Mouse (Mus musculus): ENCODE data around the gene Srgn.

Srgn gene

GRCm38 (mm10) chr10:62527351-62527750, at the start of gene Srgn:
TSS of gene Srgn (minus strand) at chr10:62527451.
- no peak for DNase-seq (ENCODE audit: low spot score)

- DNase-seq (ENCODE audit: low spot score), result no peak
Measured at GRCm38 (mm10) chr10:62575001-62575400, 47.8 kb upstream of the Srgn start.

- no peak for DNase-seq (ENCODE audit: low spot score)
Measured at GRCm38 (mm10) chr10:62570126-62570871, 43.0 kb upstream of the Srgn start.

GRCm38 (mm10) chr10:62568861-62569260, 41.6 kb upstream of the Srgn start:
- no peak for DNase-seq (ENCODE audit: low spot score)

- DNase-seq (ENCODE audit: low spot score), result no peak
Measured at GRCm38 (mm10) chr10:62557736-62558135, 30.5 kb upstream of the Srgn start.

GRCm38 (mm10) chr10:62556558-62556901, 29.3 kb upstream of the Srgn start:
- DNase-seq (ENCODE audit: low spot score), result no peak

GRCm38 (mm10) chr10:62555705-62556557, 28.7 kb upstream of the Srgn start:
- no peak for DNase-seq (ENCODE audit: low spot score)

- DNase-seq (ENCODE audit: low spot score), result no peak
Measured at GRCm38 (mm10) chr10:62553611-62554091, 26.4 kb upstream of the Srgn start.

GRCm38 (mm10) chr10:62550787-62551300, 23.6 kb upstream of the Srgn start:
- DNase-seq (ENCODE audit: low spot score), result no peak

- DNase-seq (ENCODE audit: low spot score), result peak; percentile 71
Measured at GRCm38 (mm10) chr10:62549523-62550166, 22.4 kb upstream of the Srgn start.

- no peak for DNase-seq (ENCODE audit: low spot score)
Measured at GRCm38 (mm10) chr10:62546441-62546840, 19.2 kb upstream of the Srgn start.

- DNase-seq (ENCODE audit: low spot score), result no peak
Measured at GRCm38 (mm10) chr10:62545759-62546158, 18.5 kb upstream of the Srgn start.

- no peak for DNase-seq (ENCODE audit: low spot score)
Measured at GRCm38 (mm10) chr10:62544316-62544715, 17.1 kb upstream of the Srgn start.

- no peak for DNase-seq (ENCODE audit: low spot score)
Measured at GRCm38 (mm10) chr10:62543399-62543808, 16.2 kb upstream of the Srgn start.

GRCm38 (mm10) chr10:62542928-62543327, 15.7 kb upstream of the Srgn start:
- DNase-seq (ENCODE audit: low spot score), result no peak

- DNase-seq (ENCODE audit: low spot score), result no peak
Measured at GRCm38 (mm10) chr10:62542507-62542906, 15.3 kb upstream of the Srgn start.

- no peak for DNase-seq (ENCODE audit: low spot score)
Measured at GRCm38 (mm10) chr10:62541499-62541898, 14.2 kb upstream of the Srgn start.

GRCm38 (mm10) chr10:62540800-62541199, 13.5 kb upstream of the Srgn start:
- no peak for DNase-seq (ENCODE audit: low spot score)

- DNase-seq (ENCODE audit: low spot score), result no peak
Measured at GRCm38 (mm10) chr10:62534509-62534908, 7.3 kb upstream of the Srgn start.

- DNase-seq (ENCODE audit: low spot score), result no peak
Measured at GRCm38 (mm10) chr10:62532832-62533231, 5.6 kb upstream of the Srgn start.

GRCm38 (mm10) chr10:62530183-62530582, 2.9 kb upstream of the Srgn start:
- DNase-seq (ENCODE audit: low spot score), result no peak

GRCm38 (mm10) chr10:62522346-62522950, 4.8 kb downstream of the Srgn start:
- no peak for DNase-seq (ENCODE audit: low spot score)
